Mouse (Mus musculus) B cell, adult 2 months (primary cell): ENCODE measurements around the gene Lgi4.
A peak's percentile ranks its signal among the peaks of the same experiment; 100 is the strongest.

Experiments used
- DNase-seq, 2 experiments: peaks; one replicate each; pipeline ENCODE4 v3.0.0; 2022

The Lgi4 gene

GRCm38 (mm10) chr7:31052251-31052635, 6.9 kb upstream of the Lgi4 start:
- DNase-seq, result no peak

- peak; percentile 45 to 53 for DNase-seq
Observed at GRCm38 (mm10) chr7:31052636-31053434, 6.3 kb upstream of the Lgi4 start.

- DNase-seq, result no peak
Observed at GRCm38 (mm10) chr7:31053882-31054447, 5.2 kb upstream of the Lgi4 start.

GRCm38 (mm10) chr7:31054661-31055320, 4.4 kb upstream of the Lgi4 start:
- no peak for DNase-seq

GRCm38 (mm10) chr7:31055354-31055824, 3.8 kb upstream of the Lgi4 start:
- no peak for DNase-seq

GRCm38 (mm10) chr7:31055883-31056282, 3.3 kb upstream of the Lgi4 start:
- no peak for DNase-seq

- DNase-seq, result no peak
Observed at GRCm38 (mm10) chr7:31056448-31056847, 2.7 kb upstream of the Lgi4 start.

GRCm38 (mm10) chr7:31057071-31057470, 2.1 kb upstream of the Lgi4 start, which contains the start of gene Fxyd1:
Gene Fxyd1, minus strand, starts transcription at chr7:31057199.
- no peak for DNase-seq

GRCm38 (mm10) chr7:31057730-31058129, 1.4 kb upstream of the Lgi4 start:
- DNase-seq, result no peak

- DNase-seq, result no peak
Observed at GRCm38 (mm10) chr7:31058211-31058610, 931 bp upstream of the Lgi4 start.

GRCm38 (mm10) chr7:31059919-31060620, 928 bp downstream of the Lgi4 start:
- no peak for DNase-seq

GRCm38 (mm10) chr7:31060621-31061010, 1.5 kb downstream of the Lgi4 start:
- no peak for DNase-seq

- DNase-seq, result no peak
Observed at GRCm38 (mm10) chr7:31063074-31063560, 4.0 kb downstream of the Lgi4 start.

- no peak for DNase-seq
Observed at GRCm38 (mm10) chr7:31067836-31068235, 8.7 kb downstream of the Lgi4 start.

GRCm38 (mm10) chr7:31069491-31069890, 10.3 kb downstream of the Lgi4 start:
- DNase-seq, result no peak

GRCm38 (mm10) chr7:31070324-31070723, 11.2 kb downstream of the Lgi4 start:
- no peak for DNase-seq

GRCm38 (mm10) chr7:31072326-31072725, 13.2 kb downstream of the Lgi4 start:
- DNase-seq, result no peak

GRCm38 (mm10) chr7:31073546-31073945, 14.4 kb downstream of the Lgi4 start:
- DNase-seq, result no peak

GRCm38 (mm10) chr7:31074061-31074712, 15.0 kb downstream of the Lgi4 start:
- no peak for DNase-seq

GRCm38 (mm10) chr7:31074713-31075069, 15.5 kb downstream of the Lgi4 start:
- no peak for DNase-seq

GRCm38 (mm10) chr7:31076492-31076891, 17.4 kb downstream of the Lgi4 start, which contains the start of gene Fxyd3:
Gene Fxyd3, minus strand, starts transcription at chr7:31076704.
- DNase-seq, result no peak

GRCm38 (mm10) chr7:31077470-31077869, 18.3 kb downstream of the Lgi4 start:
- DNase-seq, result no peak
